Mouse (Mus musculus): ENCODE data around the gene Arid5a.

GRCm38 (mm10) chr1:36323746-36324448, 16.4 kb downstream of the Arid5a start:
- TF ChIP-seq CTCF (IDR thresholded peaks at IDR 0.05; ENCODE audit: low read depth, low read length) = no peak
- no peak for TF ChIP-seq POLR2A (IDR thresholded peaks at IDR 0.05; ENCODE audit: borderline replicate concordance, low read depth, low read length)
